Comparison of ENCODE assay signal across 21 mouse cellular contexts in the genomic region with DNA sequence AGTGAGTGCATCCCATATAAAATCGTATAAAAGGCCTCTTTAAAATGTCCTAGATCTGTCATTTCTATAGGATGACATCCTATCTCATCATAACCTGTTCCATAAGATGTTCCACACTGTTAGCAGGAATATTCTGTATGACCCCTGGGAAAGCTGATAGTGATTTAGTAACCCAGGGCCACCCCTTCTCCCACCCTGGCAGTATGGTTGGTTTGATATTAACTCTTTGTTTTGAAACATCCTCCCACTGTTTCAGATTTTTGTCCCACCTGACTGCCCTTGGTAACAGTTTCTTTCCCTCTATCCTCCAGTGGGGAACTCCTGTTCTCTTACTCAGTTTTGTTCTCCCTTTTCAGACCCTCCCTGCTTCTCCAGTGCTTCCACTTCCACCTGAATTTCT. TPM values are rescaled to one million over a fixed set of nuclear protein-coding genes. Genes with fewer than 3 reads are reported as not detected.
"Had no signal": no experiment of that assay in that cellular context is flagged by ENCODE, and none has a peak within 500 bp of the region (broad histone marks: within the 10 kb centered on the region; RNA-seq: fewer than 3 reads in every experiment).

No protein-coding gene starts in this region.

- H3K4me2 ChIP-seq: lung, embryonic 15.5 days; midbrain, embryonic 11.5 days; midbrain, embryonic 13.5 days; midbrain, embryonic 15.5 days; neural tube, embryonic 12.5 days; stomach, embryonic 15.5 days had no signal

- H3K9ac ChIP-seq: lung, embryonic 15.5 days; midbrain, embryonic 13.5 days; midbrain, embryonic 15.5 days; neural tube, embryonic 12.5 days; stomach, embryonic 15.5 days had no signal

- H3K27me3 ChIP-seq: lung, embryonic 15.5 days; megakaryocyte, embryonic 14.5 days; midbrain, embryonic 13.5 days; midbrain, embryonic 15.5 days; neural tube, embryonic 12.5 days; stomach, embryonic 15.5 days had no signal

- H3K27ac ChIP-seq: lung, embryonic 15.5 days; macrophage; midbrain, embryonic 13.5 days; midbrain, embryonic 15.5 days; neural tube, embryonic 12.5 days; stomach, embryonic 15.5 days; stomach, postnatal 0 days had no signal

- H3K4me3 ChIP-seq: lung, embryonic 15.5 days; megakaryocyte, embryonic 14.5 days; midbrain, embryonic 13.5 days; midbrain, embryonic 15.5 days; neural tube, embryonic 12.5 days; stomach, embryonic 15.5 days had no signal

- ATAC-seq: lung, postnatal 0 days; midbrain, embryonic 13.5 days; midbrain, embryonic 15.5 days had no signal

- H3K9me3 ChIP-seq: lung, embryonic 15.5 days; megakaryocyte, embryonic 14.5 days; midbrain, embryonic 13.5 days; midbrain, embryonic 15.5 days; neural tube, embryonic 12.5 days; stomach, embryonic 15.5 days had no signal

- H3K4me1 ChIP-seq: lung, embryonic 15.5 days; megakaryocyte, embryonic 14.5 days; midbrain, embryonic 13.5 days; midbrain, embryonic 15.5 days; neural tube, embryonic 12.5 days; stomach, embryonic 15.5 days had no signal

- H3K36me3 ChIP-seq: lung, embryonic 15.5 days; midbrain, embryonic 13.5 days; midbrain, embryonic 15.5 days; neural tube, embryonic 12.5 days; stomach, embryonic 15.5 days had no signal

- DNase-seq: lung, adult 2 months; lung, postnatal 14 days; lung, postnatal 36 days; right cerebral cortex, postnatal 14 days; thymus, adult 2 months; thymus, postnatal 25 days; thymus, postnatal 4 days had no signal

RNA-seq across cellular contexts. Expression of a gene that starts 21.4 kb away (rescaled TPM):
- polyA plus RNA-seq: lung, postnatal 0 days; macrophage; midbrain, embryonic 11.5 days; midbrain, embryonic 13.5 days; midbrain, embryonic 15.5 days; midbrain, postnatal 0 days; neural tube, embryonic 12.5 days; neural tube, embryonic 14.5 days; spleen, adult 2 months; stomach, embryonic 15.5 days; urinary bladder, adult 2 months had no signal

RNA-seq across cellular contexts. Expression of a gene that starts 26.8 kb away (rescaled TPM):
- polyA plus RNA-seq: macrophage; midbrain, embryonic 11.5 days; neural tube, embryonic 12.5 days had no signal
